ENCODE assay signal across 17 mouse cellular contexts in genomic region chr17:45335586-45336151, GRCm38 (mm10).
DNase-seq lines count a peak whose midpoint lies in the region; ATAC-seq and TF ChIP-seq lines count a peak whose summit lies in the region.
"Had no signal": no experiment of that assay in that cellular context is flagged by ENCODE, and none has a peak within 500 bp of the region (broad histone marks: within the 10 kb centered on the region; RNA-seq: fewer than 3 reads in every experiment).

No protein-coding gene starts in this region.

- WGBS in embryonic facial prominence, embryonic 13.5 days = 91% methylated on average over 9 of the region's 9 CpGs
- WGBS in embryonic facial prominence, embryonic 10.5 days = 90% methylated on average over 9 of the region's 9 CpGs
- WGBS in kidney, embryonic 16.5 days = 46% methylated on average over 9 of the region's 9 CpGs
- 79% methylated on average over 9 of the region's 9 CpGs for WGBS in neural tube, embryonic 14.5 days
- 93% methylated on average over 9 of the region's 9 CpGs for WGBS in thymus, adult 2 months

- H3K9ac ChIP-seq in embryonic facial prominence, embryonic 13.5 days = no peak overlapping the region
- no peak overlapping the region for H3K9ac ChIP-seq in kidney, embryonic 16.5 days (replicated peaks; ENCODE audit: low read length)
- H3K9ac ChIP-seq in neural tube, embryonic 14.5 days (replicated peaks; ENCODE audit: low read depth, low read length) = no peak overlapping the region
- H3K9ac ChIP-seq: forebrain, embryonic 15.5 days; heart, embryonic 12.5 days had no signal

- no peak overlapping the region for H3K4me3 ChIP-seq in embryonic facial prominence, embryonic 13.5 days
- no peak overlapping the region for H3K4me3 ChIP-seq in embryonic facial prominence, embryonic 10.5 days
- H3K4me3 ChIP-seq in kidney, embryonic 16.5 days (ENCODE audit: low read length) = no peak overlapping the region
- H3K4me3 ChIP-seq in neural tube, embryonic 14.5 days (ENCODE audit: low read depth, low read length) = no peak overlapping the region
- no peak overlapping the region for H3K4me3 ChIP-seq in thymus, adult 2 months (ENCODE audit: control insufficient read depth, insufficient read depth, low read length)
- H3K4me3 ChIP-seq: forebrain, embryonic 15.5 days; heart, embryonic 12.5 days had no signal

- TF ChIP-seq CTCF in thymus, adult 2 months (IDR thresholded peaks at IDR 0.05; ENCODE audit: borderline replicate concordance, control insufficient read depth, extremely low read depth, insufficient read depth, low read length, poor library complexity) = no peak

- no peaks in the 10 kb centered on the region for H3K9me3 ChIP-seq in embryonic facial prominence, embryonic 13.5 days
- no peaks in the 10 kb centered on the region for H3K9me3 ChIP-seq in embryonic facial prominence, embryonic 10.5 days
- H3K9me3 ChIP-seq in kidney, embryonic 16.5 days (ENCODE audit: low read length) = no peaks in the 10 kb centered on the region
- no peaks in the 10 kb centered on the region for H3K9me3 ChIP-seq in neural tube, embryonic 14.5 days (ENCODE audit: control insufficient read depth, low read length)
- H3K9me3 ChIP-seq: forebrain, embryonic 15.5 days; heart, embryonic 12.5 days had no signal

- no peak for DNase-seq in embryonic facial prominence, embryonic 10.5 days (ENCODE audit: low spot score)
- no peak for DNase-seq in kidney, adult 18-20 months
- DNase-seq in right cerebral cortex, adult 18-20 months = peak; percentile 44
- DNase-seq in right cerebral cortex, postnatal 14 days = no peak
- DNase-seq in thymus, adult 2 months = no peak
- DNase-seq: adrenal gland, postnatal 10 days; B cell, adult 2 months; cerebellum, adult 18-20 months; cerebellum, postnatal 10 days; gastrocnemius, postnatal 14 days had no signal

- TF ChIP-seq POLR2A in thymus, adult 2 months (IDR thresholded peaks at IDR 0.05; ENCODE audit: control insufficient read depth, extremely low read depth, insufficient read depth, low read length, poor library complexity) = no peak

- no peaks in the 10 kb centered on the region for H3K36me3 ChIP-seq in embryonic facial prominence, embryonic 13.5 days
- no peaks in the 10 kb centered on the region for H3K36me3 ChIP-seq in embryonic facial prominence, embryonic 10.5 days (replicated peaks)
- no peaks in the 10 kb centered on the region for H3K36me3 ChIP-seq in kidney, embryonic 16.5 days (ENCODE audit: insufficient read depth, low read length)
- no peaks in the 10 kb centered on the region for H3K36me3 ChIP-seq in neural tube, embryonic 14.5 days (ENCODE audit: control insufficient read depth, insufficient read depth, low read length)
- H3K36me3 ChIP-seq in thymus, adult 2 months (ENCODE audit: control insufficient read depth, insufficient read depth, low read length) = no peaks in the 10 kb centered on the region
- H3K36me3 ChIP-seq: forebrain, embryonic 15.5 days; G1E; heart, embryonic 12.5 days had no signal

- H3K27ac ChIP-seq in embryonic facial prominence, embryonic 13.5 days = 0 out of 2 replicates have a peak overlapping the region, but pooled peaks have one; percentile 3
- no peak overlapping the region for H3K27ac ChIP-seq in embryonic facial prominence, embryonic 10.5 days (replicated peaks)
- H3K27ac ChIP-seq in kidney, embryonic 16.5 days (ENCODE audit: low read length) = no peak overlapping the region
- 0 out of 2 replicates have a peak overlapping the region, but pooled peaks have one; percentile 10 for H3K27ac ChIP-seq in neural tube, embryonic 14.5 days (ENCODE audit: low read depth, low read length)
- H3K27ac ChIP-seq in thymus, adult 2 months (ENCODE audit: control insufficient read depth, insufficient read depth, low read length) = no peak overlapping the region
- H3K27ac ChIP-seq: forebrain, embryonic 15.5 days had no signal

- no peak overlapping the region for H3K4me2 ChIP-seq in embryonic facial prominence, embryonic 13.5 days
- no peak overlapping the region for H3K4me2 ChIP-seq in kidney, embryonic 16.5 days (replicated peaks; ENCODE audit: low read depth, low read length)
- no peak overlapping the region for H3K4me2 ChIP-seq in neural tube, embryonic 14.5 days (ENCODE audit: low read depth, low read length)
- H3K4me2 ChIP-seq: forebrain, embryonic 15.5 days; heart, embryonic 12.5 days had no signal

- 0 out of 2 replicates have a peak, but pooled peaks cover 3% of the 10 kb centered on the region for H3K27me3 ChIP-seq in embryonic facial prominence, embryonic 13.5 days
- 0 out of 2 replicates have a peak, but pooled peaks cover 5% of the 10 kb centered on the region for H3K27me3 ChIP-seq in embryonic facial prominence, embryonic 10.5 days (replicated peaks; ENCODE audit: low read depth, poor library complexity, severe bottlenecking)
- H3K27me3 ChIP-seq in kidney, embryonic 16.5 days (ENCODE audit: insufficient read depth, low read length) = no peaks in the 10 kb centered on the region
- H3K27me3 ChIP-seq in neural tube, embryonic 14.5 days (ENCODE audit: control insufficient read depth, insufficient read depth, low read length) = no peaks in the 10 kb centered on the region
- no peaks in the 10 kb centered on the region for H3K27me3 ChIP-seq in thymus, adult 2 months (ENCODE audit: control insufficient read depth, insufficient read depth, low read length)
- H3K27me3 ChIP-seq: forebrain, embryonic 15.5 days; heart, embryonic 12.5 days had no signal

- ATAC-seq in embryonic facial prominence, embryonic 13.5 days (ENCODE audit: insufficient number of reproducible peaks, insufficient read depth, low FRiP score, low TSS enrichment, low read depth) = no peak
- 0 out of 2 replicates have a peak, but pooled peaks have one; percentile 19 for ATAC-seq in kidney, embryonic 16.5 days (ENCODE audit: low FRiP score, low TSS enrichment)
- ATAC-seq in neural tube, embryonic 14.5 days (ENCODE audit: low read depth) = peak; percentile 66; the same call in 1 of the 2 replicates
- ATAC-seq: CD4-positive, CD25-positive, alpha-beta regulatory T cell, adult 4 months; forebrain, embryonic 15.5 days had no signal

- H3K4me1 ChIP-seq in embryonic facial prominence, embryonic 13.5 days = peaks cover 53% of the 10 kb centered on the region
- H3K4me1 ChIP-seq in embryonic facial prominence, embryonic 10.5 days = peaks cover 37% of the 10 kb centered on the region
- 0 out of 2 replicates have a peak, but pooled peaks cover 5% of the 10 kb centered on the region for H3K4me1 ChIP-seq in kidney, embryonic 16.5 days (ENCODE audit: insufficient read depth, low read length)
- no peaks in the 10 kb centered on the region for H3K4me1 ChIP-seq in neural tube, embryonic 14.5 days (ENCODE audit: control insufficient read depth, insufficient read depth, low read length)
- H3K4me1 ChIP-seq in thymus, adult 2 months (replicated peaks; ENCODE audit: control insufficient read depth, insufficient read depth, low read length) = no peaks in the 10 kb centered on the region
- H3K4me1 ChIP-seq: forebrain, embryonic 15.5 days had no signal

Comparison
In these comparisons a context has a peak if more than half of its experiments do, and no peak if none do; other contexts are left out.
1. H3K27ac ChIP-seq: peak in embryonic facial prominence, embryonic 13.5 days (single experiment) and neural tube, embryonic 14.5 days (single experiment); none in embryonic facial prominence, embryonic 10.5 days (single experiment), kidney, embryonic 16.5 days (single experiment) and thymus, adult 2 months (single experiment).